Mouse (Mus musculus): ENCODE results near the gene Paox. TPM values are rescaled to one million over a fixed set of nuclear protein-coding genes. Genes with fewer than 3 reads are reported as not detected.
"Not testable (repeated sequence)": the region's sequence is repeated elsewhere in the genome, so short reads cannot be mapped to it uniquely, and the experiment has no call there.

The Paox gene
- polyA plus RNA-seq, 1 experiment = 11.6 TPM

- Histone ChIP-seq H3K4me1 (ENCODE audit: control insufficient read depth, insufficient read depth, low read length) (no peaks in the 10 kb centered on the region; the same call in 1 of the 2 replicates), H3K27ac (ENCODE audit: control insufficient read depth, insufficient read depth, low read depth, low read length, poor library complexity) (no peak overlapping the region), H3K4me3 (replicated peaks; ENCODE audit: control insufficient read depth, low read depth, low read length) (no peak overlapping the region)
- TF ChIP-seq CTCF (IDR thresholded peaks at IDR 0.05; ENCODE audit: control insufficient read depth, insufficient read depth, low read length) (no peak), POLR2A (IDR thresholded peaks at IDR 0.05; ENCODE audit: borderline replicate concordance, control insufficient read depth, low read depth, low read length) (no peak)
- 91% methylated on average over 1 of the region's 1 CpGs for WGBS
Measured at GRCm38 (mm10) chr7:140124382-140124781, 8.8 kb downstream of the Paox start.

GRCm38 (mm10) chr7:140125278-140126021, 9.9 kb downstream of the Paox start:
- TF ChIP-seq POLR2A (IDR thresholded peaks at IDR 0.05; ENCODE audit: borderline replicate concordance, control insufficient read depth, low read depth, low read length) (peak; percentile 48; the same call in 1 of the 2 replicates), CTCF (IDR thresholded peaks at IDR 0.05; ENCODE audit: control insufficient read depth, insufficient read depth, low read length) (no peak)
- Histone ChIP-seq H3K27ac (ENCODE audit: control insufficient read depth, insufficient read depth, low read depth, low read length, poor library complexity) (peak overlapping the region; percentile 40; the same call in 1 of the 2 replicates), H3K4me1 (ENCODE audit: control insufficient read depth, insufficient read depth, low read length) (no peaks in the 10 kb centered on the region; the same call in 1 of the 2 replicates), H3K4me3 (replicated peaks; ENCODE audit: control insufficient read depth, low read depth, low read length) (peak overlapping the region; percentile 67)
- 2% methylated on average over 40 of the region's 40 CpGs for WGBS

- no peak for TF ChIP-seq POLR2A (IDR thresholded peaks at IDR 0.05; ENCODE audit: borderline replicate concordance, control insufficient read depth, low read depth, low read length)
- no peak for TF ChIP-seq CTCF (IDR thresholded peaks at IDR 0.05; ENCODE audit: control insufficient read depth, insufficient read depth, low read length)
- Histone ChIP-seq H3K27ac (ENCODE audit: control insufficient read depth, insufficient read depth, low read depth, low read length, poor library complexity) (peak overlapping the region; percentile 40; the same call in 1 of the 2 replicates), H3K4me1 (ENCODE audit: control insufficient read depth, insufficient read depth, low read length) (no peaks in the 10 kb centered on the region; the same call in 1 of the 2 replicates), H3K4me3 (replicated peaks; ENCODE audit: control insufficient read depth, low read depth, low read length) (peak overlapping the region; percentile 67)
- WGBS = 3% methylated on average over 5 of the region's 5 CpGs
Measured at GRCm38 (mm10) chr7:140126022-140126350, 10.4 kb downstream of the Paox start.

GRCm38 (mm10) chr7:140126934-140127333, 11.3 kb downstream of the Paox start:
- 48% methylated on average over 3 of the region's 3 CpGs for WGBS
- H3K4me3 ChIP-seq (replicated peaks; ENCODE audit: control insufficient read depth, low read depth, low read length) = no peak overlapping the region
- no peak overlapping the region for H3K27ac ChIP-seq (ENCODE audit: control insufficient read depth, insufficient read depth, low read depth, low read length, poor library complexity)
- H3K4me1 ChIP-seq (ENCODE audit: control insufficient read depth, insufficient read depth, low read length) = no peaks in the 10 kb centered on the region; the same call in 1 of the 2 replicates
- no peak for TF ChIP-seq CTCF (IDR thresholded peaks at IDR 0.05; ENCODE audit: control insufficient read depth, insufficient read depth, low read length)
- no peak for TF ChIP-seq POLR2A (IDR thresholded peaks at IDR 0.05; ENCODE audit: borderline replicate concordance, control insufficient read depth, low read depth, low read length)

- no peak for TF ChIP-seq CTCF (IDR thresholded peaks at IDR 0.05; ENCODE audit: control insufficient read depth, insufficient read depth, low read length)
- TF ChIP-seq POLR2A (IDR thresholded peaks at IDR 0.05; ENCODE audit: borderline replicate concordance, control insufficient read depth, low read depth, low read length) = no peak
- H3K4me3 ChIP-seq (replicated peaks; ENCODE audit: control insufficient read depth, low read depth, low read length) = no peak overlapping the region
- no peak overlapping the region for H3K27ac ChIP-seq (ENCODE audit: control insufficient read depth, insufficient read depth, low read depth, low read length, poor library complexity)
- WGBS = 9% methylated on average over 2 of the region's 2 CpGs
- H3K4me1 ChIP-seq (ENCODE audit: control insufficient read depth, insufficient read depth, low read length) = no peaks in the 10 kb centered on the region; the same call in 1 of the 2 replicates
Measured at GRCm38 (mm10) chr7:140127911-140128310, 12.3 kb downstream of the Paox start.

- peak overlapping the region; percentile 21 for H3K4me3 ChIP-seq (replicated peaks; ENCODE audit: control insufficient read depth, low read depth, low read length)
- WGBS = 17% methylated on average over 7 of the region's 7 CpGs
- peak overlapping the region; percentile 51; the same call in 1 of the 2 replicates for H3K27ac ChIP-seq (ENCODE audit: control insufficient read depth, insufficient read depth, low read depth, low read length, poor library complexity)
- not testable (repeated sequence) for H3K4me1 ChIP-seq (ENCODE audit: control insufficient read depth, insufficient read depth, low read length)
Measured at GRCm38 (mm10) chr7:140132184-140132583, 16.6 kb downstream of the Paox start.

GRCm38 (mm10) chr7:140134033-140134432, 18.4 kb downstream of the Paox start:
- 14% methylated on average over 7 of the region's 7 CpGs for WGBS
- not testable (repeated sequence) for H3K4me1 ChIP-seq (ENCODE audit: control insufficient read depth, insufficient read depth, low read length); H3K4me3 ChIP-seq (replicated peaks; ENCODE audit: control insufficient read depth, low read depth, low read length)
- H3K27ac ChIP-seq (ENCODE audit: control insufficient read depth, insufficient read depth, low read depth, low read length, poor library complexity) = peak overlapping the region; percentile 4; the same call in 1 of the 2 replicates

GRCm38 (mm10) chr7:140135106-140135770, 19.6 kb downstream of the Paox start:
- TF ChIP-seq CTCF (IDR thresholded peaks at IDR 0.05; ENCODE audit: control insufficient read depth, insufficient read depth, low read length) (no peak), POLR2A (IDR thresholded peaks at IDR 0.05; ENCODE audit: borderline replicate concordance, control insufficient read depth, low read depth, low read length) (no peak)
- Histone ChIP-seq H3K4me3 (replicated peaks; ENCODE audit: control insufficient read depth, low read depth, low read length) (no peak overlapping the region), H3K4me1 (ENCODE audit: control insufficient read depth, insufficient read depth, low read length) (peaks cover 3% of the 10 kb centered on the region; the same call in 1 of the 2 replicates), H3K27ac (ENCODE audit: control insufficient read depth, insufficient read depth, low read depth, low read length, poor library complexity) (peak overlapping the region; percentile 42; the same call in 1 of the 2 replicates)
- WGBS = 57% methylated on average over 5 of the region's 5 CpGs

Measured in bone marrow, adult 2 months (tissue).